Mouse (Mus musculus): ENCODE measurements around the gene Dnph1.
"Not testable (repeated sequence)": the region's sequence is repeated elsewhere in the genome, so short reads cannot be mapped to it uniquely, and the experiment has no call there.

Dnph1 gene

GRCm38 (mm10) chr17:46496623-46497434 lies at the start of gene Dnph1:
Gene Dnph1 (plus strand): TSS chr17:46496711.
- peak; percentile 48 for DNase-seq (ENCODE audit: low spot score)

GRCm38 (mm10) chr17:46452683-46453082 lies 43.8 kb upstream of the Dnph1 start:
- DNase-seq (ENCODE audit: low spot score), result no peak

- DNase-seq (ENCODE audit: low spot score), result no peak
Observed at GRCm38 (mm10) chr17:46453302-46453948, 43.1 kb upstream of the Dnph1 start.

GRCm38 (mm10) chr17:46453970-46454411 lies 42.5 kb upstream of the Dnph1 start:
- DNase-seq (ENCODE audit: low spot score), result no peak

GRCm38 (mm10) chr17:46454539-46454938 lies 42.0 kb upstream of the Dnph1 start:
- no peak for DNase-seq (ENCODE audit: low spot score)

GRCm38 (mm10) chr17:46455110-46455691 lies 41.3 kb upstream of the Dnph1 start:
- no peak for DNase-seq (ENCODE audit: low spot score)

GRCm38 (mm10) chr17:46457791-46458190 lies 38.7 kb upstream of the Dnph1 start:
- DNase-seq (ENCODE audit: low spot score), result peak; percentile 11

GRCm38 (mm10) chr17:46458439-46458838 lies 38.1 kb upstream of the Dnph1 start:
- no peak for DNase-seq (ENCODE audit: low spot score)

- no peak for DNase-seq (ENCODE audit: low spot score)
Observed at GRCm38 (mm10) chr17:46460673-46461072, 35.8 kb upstream of the Dnph1 start.

GRCm38 (mm10) chr17:46461347-46461746 lies 35.2 kb upstream of the Dnph1 start:
- no peak for DNase-seq (ENCODE audit: low spot score)

GRCm38 (mm10) chr17:46462226-46462625 lies 34.3 kb upstream of the Dnph1 start:
- DNase-seq (ENCODE audit: low spot score), result no peak

GRCm38 (mm10) chr17:46467830-46468229 lies 28.7 kb upstream of the Dnph1 start:
- DNase-seq (ENCODE audit: low spot score), result no peak

- DNase-seq (ENCODE audit: low spot score), result no peak
Observed at GRCm38 (mm10) chr17:46476601-46477000, 19.9 kb upstream of the Dnph1 start.

- DNase-seq (ENCODE audit: low spot score), result no peak
Observed at GRCm38 (mm10) chr17:46477286-46477685, 19.2 kb upstream of the Dnph1 start.

- no peak for DNase-seq (ENCODE audit: low spot score)
Observed at GRCm38 (mm10) chr17:46483561-46484001, 12.9 kb upstream of the Dnph1 start.

GRCm38 (mm10) chr17:46484021-46484431 lies 12.5 kb upstream of the Dnph1 start:
- no peak for DNase-seq (ENCODE audit: low spot score)

- DNase-seq (ENCODE audit: low spot score), result no peak
Observed at GRCm38 (mm10) chr17:46484461-46484875, 12.0 kb upstream of the Dnph1 start.

GRCm38 (mm10) chr17:46486995-46487394 lies 9.5 kb upstream of the Dnph1 start:
- no peak for DNase-seq (ENCODE audit: low spot score)

- no peak for DNase-seq (ENCODE audit: low spot score)
Observed at GRCm38 (mm10) chr17:46487431-46487830, 9.1 kb upstream of the Dnph1 start, which contains the start of gene Ttbk1. Gene Ttbk1 (minus strand): TSS chr17:46487675.

GRCm38 (mm10) chr17:46495486-46495885 lies 1.0 kb upstream of the Dnph1 start:
- no peak for DNase-seq (ENCODE audit: low spot score)

- DNase-seq (ENCODE audit: low spot score), result not testable (repeated sequence)
Observed at GRCm38 (mm10) chr17:46496081-46496480, 430 bp upstream of the Dnph1 start.

GRCm38 (mm10) chr17:46497956-46498355 lies 1.4 kb downstream of the Dnph1 start:
- no peak for DNase-seq (ENCODE audit: low spot score)

- DNase-seq (ENCODE audit: low spot score), result no peak
Observed at GRCm38 (mm10) chr17:46502775-46503174, 6.3 kb downstream of the Dnph1 start.

Measured in spleen, adult 12 weeks (tissue).